Mouse (Mus musculus): Measurements from ENCODE around the gene Nmb.

DNA sequence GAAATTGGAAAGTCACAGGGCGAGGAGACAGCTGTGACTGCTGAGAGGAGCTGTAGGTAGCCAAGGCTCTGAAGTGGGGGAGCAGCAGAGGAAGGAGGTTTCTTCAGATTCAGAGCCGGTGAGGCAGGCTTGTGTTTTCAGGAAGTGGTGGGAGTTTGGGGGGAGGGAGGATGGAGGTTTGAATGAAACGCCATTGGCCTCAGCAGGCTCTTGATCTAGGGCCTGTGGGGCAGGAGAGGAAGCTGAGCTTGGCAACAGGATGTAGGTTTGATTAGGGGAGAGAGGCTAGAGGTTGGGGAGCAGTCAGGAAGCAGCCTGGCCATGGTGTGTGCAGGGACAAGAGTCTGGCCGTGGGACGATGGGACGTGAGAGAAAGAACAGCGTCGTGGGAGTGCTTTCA, 40.0 kb downstream of the Nmb start:
- TF ChIP-seq ZC3H11A (IDR thresholded peaks at IDR 0.05; ENCODE audit: borderline replicate concordance, low read depth, low read length) (no peak), CHD2 (IDR thresholded peaks at IDR 0.05; ENCODE audit: low read depth, low read length) (no peak)
